Mouse (Mus musculus): Measurements from ENCODE around the gene Col23a1.

Gene Col23a1

DNA sequence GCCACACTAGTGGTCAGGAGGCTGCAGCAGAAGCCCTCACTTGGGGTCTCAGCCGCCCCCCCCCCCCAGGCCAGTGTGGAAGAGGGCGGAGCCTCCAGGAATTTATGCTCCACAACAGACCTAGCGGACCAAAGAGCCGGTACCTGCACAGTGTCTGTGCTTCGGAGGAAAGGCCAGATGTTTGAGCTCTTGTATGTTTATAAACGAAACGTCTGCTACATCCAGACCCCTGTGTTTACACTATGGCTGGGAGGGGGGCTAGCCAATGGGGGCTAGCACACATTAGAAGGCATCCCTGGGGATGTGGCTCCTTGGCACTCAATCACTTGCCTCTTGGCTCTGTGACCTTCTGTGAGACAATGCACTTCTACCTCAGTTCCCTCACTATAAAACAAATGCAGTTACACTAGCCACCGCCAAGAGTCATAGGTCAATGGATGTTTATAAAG is 99.2 kb downstream of the Col23a1 start:
- DNase-seq (ENCODE audit: low spot score) = no peak

DNA sequence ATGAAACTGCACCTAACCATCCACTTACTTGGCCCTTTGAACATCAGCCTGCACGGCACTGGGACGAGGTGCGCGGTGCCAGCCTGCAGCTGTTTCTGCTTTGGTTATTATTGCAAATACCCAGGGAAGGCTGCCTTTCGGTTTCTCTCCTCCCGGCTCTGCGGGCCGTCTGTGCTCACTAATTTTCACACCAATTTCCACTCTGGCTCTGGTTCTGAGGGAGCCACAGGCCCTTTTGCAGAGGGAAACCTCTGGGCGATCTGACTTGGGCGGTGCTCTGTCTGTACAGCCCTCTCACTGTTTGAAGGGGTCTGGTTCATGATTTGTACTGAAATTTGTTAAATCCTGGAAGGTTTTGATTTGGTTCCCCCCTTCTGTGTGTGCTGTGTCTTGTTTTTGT is 100.0 kb downstream of the Col23a1 start:
- DNase-seq (ENCODE audit: low spot score) = no peak

DNA sequence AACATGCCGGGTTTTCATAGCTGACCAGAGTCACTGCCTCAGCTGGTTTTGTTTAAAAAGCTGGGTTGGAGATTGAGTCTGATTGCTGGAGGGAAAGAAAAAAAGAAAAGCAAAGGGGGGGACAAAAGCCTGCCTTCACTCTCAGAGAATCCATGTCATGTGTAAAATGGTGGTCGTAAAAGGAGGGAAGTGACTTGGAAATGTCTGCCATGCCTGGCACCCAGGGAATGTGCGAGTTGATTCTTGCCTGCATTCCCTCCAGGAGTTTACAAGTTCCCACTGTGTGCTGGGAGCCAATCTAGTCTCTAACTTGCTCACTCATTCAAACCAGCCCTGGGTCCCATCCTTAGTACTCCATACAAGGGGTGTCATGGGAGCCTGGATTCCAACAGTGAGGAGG is 100.8 kb downstream of the Col23a1 start:
- DNase-seq (ENCODE audit: low spot score) = no peak

DNA sequence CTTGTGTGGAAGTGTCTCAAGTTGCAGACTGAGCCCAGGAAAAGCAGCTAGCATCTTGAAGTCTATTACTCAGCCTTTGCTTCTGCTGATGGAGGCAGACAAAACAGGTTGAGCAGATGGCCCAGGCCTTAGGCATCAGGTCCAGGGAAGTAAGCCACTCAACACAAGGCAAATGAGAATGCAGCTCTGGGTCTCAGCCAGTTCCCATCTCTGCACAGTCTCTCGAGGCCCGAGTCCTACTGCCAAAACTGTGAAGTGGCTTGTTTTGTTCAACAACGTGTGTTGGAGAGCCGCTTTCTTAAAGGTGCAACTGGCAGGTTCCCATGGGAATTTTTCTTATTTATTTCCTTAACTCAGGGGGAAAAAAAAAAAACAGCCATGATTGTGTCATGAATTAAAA is 101.8 kb downstream of the Col23a1 start:
- no peak for DNase-seq (ENCODE audit: low spot score)

DNA sequence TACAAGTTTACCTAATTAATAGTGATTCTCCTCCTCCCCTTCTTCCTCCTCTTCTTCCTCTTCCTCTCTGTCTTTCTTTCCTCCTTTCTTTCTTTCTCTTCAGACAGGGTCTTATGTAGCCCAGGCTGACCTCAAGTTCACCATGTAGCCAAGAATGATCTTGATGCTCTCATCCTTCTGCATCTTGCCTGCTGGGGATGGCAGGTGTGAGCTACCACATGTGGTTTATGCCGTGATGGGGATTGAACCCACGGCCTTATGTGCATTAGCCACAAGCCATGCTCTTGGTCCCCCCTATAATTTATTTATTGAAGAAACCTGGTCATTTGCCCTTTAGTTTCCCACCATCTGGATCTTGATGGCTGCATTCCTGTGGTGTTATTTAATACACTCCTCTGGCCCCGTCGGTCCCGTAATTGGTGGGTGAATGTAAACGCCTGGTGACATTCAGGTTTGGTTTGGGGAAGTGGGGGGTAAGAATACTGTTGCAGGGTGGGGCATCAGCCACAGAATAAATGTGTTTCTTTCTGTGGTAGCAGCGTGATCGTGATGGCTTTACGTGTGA is 104.7 kb downstream of the Col23a1 start:
- no peak for DNase-seq (ENCODE audit: low spot score)

DNA sequence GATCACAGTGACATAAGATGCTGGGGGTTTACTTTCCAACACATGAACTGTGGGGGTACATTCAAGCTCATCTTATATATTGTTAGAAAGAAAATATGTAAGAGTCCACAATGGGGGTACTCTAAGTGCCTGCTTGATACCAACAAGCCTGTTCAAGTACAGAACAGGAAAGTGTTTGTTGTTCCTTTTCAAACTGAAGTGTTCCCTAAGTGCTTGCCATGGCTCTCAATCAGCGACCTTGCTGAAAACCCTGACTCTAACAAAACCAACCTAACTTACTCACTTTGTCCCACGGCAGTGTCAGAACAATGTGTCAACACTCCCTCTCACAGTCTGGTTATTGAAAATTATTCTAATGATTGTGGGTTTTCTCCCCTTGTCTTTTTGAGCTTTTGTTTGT is 106.7 kb downstream of the Col23a1 start:
- no peak for DNase-seq (ENCODE audit: low spot score)

DNA sequence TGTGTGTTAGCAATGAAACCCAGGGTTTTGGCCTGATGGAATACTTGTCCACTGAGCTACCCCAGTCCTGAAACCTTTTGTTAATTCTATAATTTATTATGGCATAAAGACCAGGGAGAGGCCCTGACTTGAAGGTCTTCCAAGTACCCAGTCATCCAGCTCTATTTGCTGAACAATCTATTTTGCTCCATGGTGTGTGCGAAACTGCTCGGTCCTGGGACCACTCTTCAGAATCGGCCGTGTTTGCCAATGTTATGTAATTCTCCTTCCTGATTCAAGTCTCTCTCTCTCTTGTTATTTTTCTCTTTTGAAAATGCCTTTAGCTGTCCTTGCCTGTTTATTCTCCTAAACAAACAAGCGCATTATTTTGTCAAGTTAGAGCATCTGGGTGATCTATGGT is 108.4 kb downstream of the Col23a1 start:
- DNase-seq (ENCODE audit: low spot score) = no peak

DNA sequence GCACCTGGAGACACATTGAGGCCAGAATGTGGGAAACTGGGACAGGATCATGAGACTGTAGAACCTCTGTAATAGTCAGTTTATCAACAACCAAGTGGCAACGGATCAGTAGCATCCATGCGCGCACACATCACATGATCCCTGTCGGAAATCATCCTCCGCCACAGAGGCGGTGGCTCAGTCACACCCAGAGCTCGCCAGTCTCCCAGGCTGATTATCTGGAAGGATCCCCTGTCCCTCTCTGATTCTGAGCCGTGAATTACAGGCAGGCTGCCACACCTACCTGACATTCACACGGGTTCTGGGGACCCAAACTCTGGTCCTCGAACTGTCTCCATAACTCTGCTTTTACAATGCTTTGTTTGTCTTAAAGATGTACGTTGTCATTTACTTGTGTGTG is 110.6 kb downstream of the Col23a1 start:
- no peak for DNase-seq (ENCODE audit: low spot score)

DNA sequence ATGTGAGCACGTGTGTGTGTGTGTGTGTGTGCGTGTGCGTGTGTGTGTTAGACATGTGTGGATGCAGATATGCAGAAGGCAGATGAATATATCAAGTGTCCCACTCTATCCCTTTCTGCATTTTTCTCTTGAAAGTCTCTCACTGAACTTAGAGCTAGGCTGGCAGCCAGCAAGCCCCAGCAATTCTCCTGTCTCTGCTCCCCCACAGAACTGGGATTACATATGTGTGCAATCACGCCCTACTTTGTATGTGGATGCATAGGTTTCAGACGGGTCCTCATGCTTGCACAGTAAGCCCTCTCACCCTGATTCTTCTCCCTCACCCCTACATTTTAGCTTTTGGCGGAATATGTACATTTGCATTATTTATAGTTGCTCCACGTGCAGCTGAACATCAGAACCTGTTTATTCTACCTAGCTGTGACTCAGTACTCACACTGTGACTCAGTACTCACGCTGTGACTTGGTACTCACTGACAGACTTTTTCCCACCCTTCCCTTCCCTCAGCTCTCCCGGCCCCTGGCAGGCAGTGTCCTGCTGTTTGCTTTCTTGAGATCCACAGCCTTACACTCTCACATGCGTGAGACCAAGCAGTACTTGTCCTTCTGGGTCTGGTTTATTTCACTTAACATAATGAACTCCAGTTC is 111.9 kb downstream of the Col23a1 start:
- DNase-seq (ENCODE audit: low spot score) = no peak

DNA sequence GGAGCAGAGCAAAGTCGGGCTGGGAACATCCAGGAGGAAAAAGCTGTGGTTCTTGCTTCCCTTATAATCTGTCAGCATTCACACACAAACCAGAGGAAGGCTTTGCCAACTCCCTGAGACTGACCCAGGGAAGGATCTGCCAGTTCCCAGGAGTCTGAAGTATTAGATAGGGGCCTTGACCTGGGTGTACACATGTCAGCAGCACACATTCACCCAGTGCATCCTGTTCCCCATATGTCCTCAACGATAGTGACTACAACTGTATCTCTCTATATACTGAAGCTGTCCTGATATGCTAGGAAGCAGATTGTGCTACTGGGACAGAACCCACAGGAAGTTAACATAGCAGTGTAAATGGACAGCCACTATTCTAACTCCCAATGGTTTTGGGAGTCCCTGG is 114.2 kb downstream of the Col23a1 start:
- no peak for DNase-seq (ENCODE audit: low spot score)

DNA sequence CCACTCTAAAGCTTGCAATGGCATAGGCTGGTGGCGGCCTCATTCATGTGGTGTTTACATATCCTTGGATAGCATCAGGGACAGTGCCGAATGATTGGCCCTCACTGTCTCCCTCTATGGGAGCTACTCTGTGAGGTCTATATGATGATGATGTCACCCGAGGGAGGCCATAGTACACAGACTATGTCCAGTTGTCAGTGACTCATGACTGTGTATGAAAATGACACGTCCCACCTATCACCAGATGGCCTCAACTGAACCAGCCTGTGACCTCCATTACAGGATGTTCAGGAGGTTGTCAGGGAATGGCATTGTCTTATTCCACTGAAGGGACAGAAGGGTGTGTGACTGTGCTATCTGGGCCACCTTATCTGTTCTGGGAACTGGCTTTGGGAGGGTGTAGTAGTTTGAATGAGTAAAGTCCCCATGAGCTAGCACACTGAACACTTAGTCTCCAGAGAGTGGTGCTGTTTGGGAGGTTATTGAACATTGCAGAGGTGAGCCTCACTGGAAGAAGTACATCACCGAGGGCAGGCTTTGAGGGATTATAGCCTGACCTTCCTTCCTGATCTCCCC is 115.2 kb downstream of the Col23a1 start:
- DNase-seq (ENCODE audit: low spot score) = no peak

DNA sequence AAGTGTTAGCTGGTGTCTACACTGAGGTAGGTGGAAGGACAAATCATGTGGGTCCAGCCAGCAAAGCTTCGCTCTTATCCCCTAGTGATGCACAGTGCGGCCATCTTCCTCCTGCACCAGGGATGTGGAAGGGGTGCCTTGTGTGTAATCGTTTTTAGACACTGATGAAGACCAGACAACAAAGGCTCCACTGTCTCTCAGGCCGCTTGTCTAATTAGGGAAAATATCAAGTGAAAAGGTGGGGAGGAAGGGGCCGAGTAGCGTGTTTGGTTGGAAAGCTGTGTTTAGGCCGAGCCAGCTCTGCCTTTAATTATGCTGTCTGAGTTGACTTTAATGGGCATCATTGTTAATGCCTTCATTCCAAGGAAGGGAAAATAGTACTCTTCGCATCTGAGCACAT is 116.8 kb downstream of the Col23a1 start:
- DNase-seq (ENCODE audit: low spot score) = no peak

DNA sequence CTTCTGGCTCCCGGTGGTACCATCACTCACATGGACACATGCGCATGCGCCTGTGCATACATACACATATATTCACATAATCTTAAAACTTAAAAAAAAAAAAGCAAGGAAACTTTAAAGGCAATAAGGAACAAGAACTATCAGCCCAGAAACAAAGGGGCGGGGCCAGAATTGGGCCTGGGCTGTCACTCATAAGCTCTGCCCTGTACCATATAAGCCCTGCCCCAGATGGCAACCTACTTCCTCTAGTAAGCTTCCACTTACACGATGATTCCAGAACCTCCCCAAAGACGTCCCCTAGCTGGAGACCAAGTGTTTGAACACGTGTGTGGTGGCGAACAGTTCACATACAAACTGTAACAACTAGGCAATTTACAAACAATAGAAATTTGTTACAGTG is 117.6 kb downstream of the Col23a1 start:
- no peak for DNase-seq (ENCODE audit: low spot score)

DNA sequence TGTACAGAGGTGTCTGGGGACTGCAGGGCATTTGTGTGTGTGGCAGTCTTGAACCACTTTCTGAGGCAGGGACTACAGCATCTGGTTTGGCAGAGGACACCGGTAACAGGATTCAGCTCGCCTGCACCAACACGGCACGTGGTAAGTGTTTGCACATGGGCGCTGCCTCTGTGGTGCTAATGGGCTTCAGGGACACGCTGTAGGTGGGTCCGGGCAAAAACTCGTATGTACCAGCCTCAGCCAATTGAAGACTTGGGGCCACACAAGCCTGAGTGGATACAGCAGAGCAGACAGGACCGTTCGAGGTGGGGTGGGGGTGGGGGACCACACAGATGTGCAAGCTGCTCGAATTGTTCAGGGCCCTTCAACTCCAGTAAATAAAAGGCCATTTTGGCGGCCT is 121.1 kb downstream of the Col23a1 start:
- no peak for DNase-seq (ENCODE audit: low spot score)

DNA sequence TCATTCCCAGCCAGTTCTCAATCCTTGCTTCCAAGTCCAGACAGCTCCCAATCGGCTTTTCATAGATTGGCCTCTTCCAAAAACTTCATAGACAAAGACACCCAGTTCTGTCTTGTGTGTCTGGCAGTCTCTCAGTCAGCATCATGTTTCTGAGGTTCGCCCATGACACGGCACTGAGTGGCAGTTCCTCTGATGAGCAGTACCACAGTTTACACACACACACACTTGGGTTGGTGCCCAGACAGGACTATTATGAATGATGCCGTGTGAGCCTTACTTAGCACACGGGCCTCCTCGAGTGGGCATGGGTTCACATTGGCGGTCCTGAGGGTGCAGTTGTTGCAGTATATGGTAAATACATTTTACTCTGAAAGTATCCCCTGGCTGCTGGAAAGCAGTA is 124.8 kb downstream of the Col23a1 start:
- no peak for DNase-seq (ENCODE audit: low spot score)

DNA sequence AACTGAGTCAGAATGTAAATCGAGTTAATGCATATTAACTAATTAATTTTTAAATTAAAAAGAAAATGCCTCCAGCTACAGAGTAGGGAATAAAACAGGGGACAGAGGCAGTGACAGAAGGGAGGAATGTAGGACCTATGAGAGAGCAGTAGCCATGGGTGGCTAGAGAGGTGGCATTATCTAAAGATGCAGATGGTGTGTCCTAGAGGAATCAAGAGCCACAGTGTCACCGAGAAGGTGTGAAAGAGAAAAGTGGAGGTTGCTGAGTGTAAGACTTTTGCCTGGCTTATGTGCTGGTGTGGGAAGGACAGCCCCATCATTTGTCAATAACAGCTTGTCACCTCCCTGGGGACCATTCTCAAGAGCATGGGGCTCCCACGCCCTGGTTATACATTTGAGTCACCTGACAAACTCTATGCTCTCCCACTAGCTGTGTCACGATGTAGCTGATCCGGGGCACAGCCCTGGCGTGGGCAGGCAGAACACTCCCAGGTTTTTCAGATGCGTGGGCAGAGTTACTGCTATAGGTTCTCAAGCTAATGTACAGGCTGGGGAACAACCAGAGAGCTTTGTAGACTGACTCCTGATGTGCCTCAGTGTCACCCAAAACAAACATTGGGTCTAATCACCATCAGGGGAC is 125.4 kb downstream of the Col23a1 start:
- DNase-seq (ENCODE audit: low spot score) = no peak

DNA sequence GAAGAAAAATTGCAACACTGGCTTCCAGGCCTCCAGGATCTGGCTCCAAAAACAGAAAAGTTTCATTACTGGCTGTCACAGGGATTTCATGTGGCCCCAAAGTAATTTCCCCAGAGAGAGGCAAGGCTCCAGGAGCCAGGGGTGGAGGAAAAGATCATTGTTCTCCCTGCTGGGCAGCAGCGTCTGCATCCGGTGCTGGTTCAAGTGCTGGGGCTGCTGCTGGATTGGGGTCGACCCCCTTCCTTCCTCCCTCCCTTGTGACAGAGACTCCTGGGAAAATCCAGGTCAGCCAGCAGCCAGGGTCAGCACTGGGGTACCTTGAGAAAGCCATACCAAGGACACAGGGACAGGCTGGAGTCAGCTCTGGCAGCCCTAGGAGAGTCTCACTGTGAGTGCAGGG is 129.1 kb downstream of the Col23a1 start:
- DNase-seq (ENCODE audit: low spot score) = no peak

DNA sequence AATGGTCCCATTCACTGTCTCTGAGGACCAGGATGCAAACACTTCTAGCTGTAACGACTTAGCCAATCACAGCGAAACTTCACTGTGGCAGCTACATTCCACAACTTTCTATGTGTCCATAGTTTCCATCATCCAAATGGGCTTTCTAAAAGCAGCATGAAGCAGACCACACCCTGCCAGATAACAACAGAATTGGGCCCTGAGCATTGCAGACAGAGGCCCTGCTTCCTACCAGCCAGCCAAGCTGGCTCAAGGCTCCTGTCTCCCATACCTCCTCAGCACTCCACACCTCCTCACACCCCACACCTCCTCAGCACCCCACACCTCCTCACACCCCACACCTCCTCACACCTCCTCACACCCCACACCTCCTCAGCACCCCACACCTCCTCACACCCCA is 132.2 kb downstream of the Col23a1 start:
- no peak for DNase-seq (ENCODE audit: low spot score)

DNA sequence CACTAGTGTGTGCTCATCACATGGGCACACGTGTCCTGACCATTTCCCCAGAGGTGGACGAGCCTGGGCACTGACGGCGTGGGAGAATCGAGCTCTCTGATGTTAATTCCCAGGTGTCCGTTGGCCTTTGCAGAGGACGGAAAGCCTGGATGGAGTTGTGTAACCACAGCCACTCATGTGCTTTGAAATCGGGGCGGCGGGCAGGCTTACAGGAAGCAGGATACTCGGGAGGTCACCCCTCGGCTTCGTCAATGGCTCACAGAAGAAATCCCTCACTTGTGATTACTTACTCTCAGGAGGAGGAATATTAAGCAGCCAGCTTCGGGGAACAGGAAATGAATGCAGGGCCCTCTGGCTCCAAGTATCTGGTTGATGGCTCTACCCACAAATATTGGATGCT is 133.0 kb downstream of the Col23a1 start:
- DNase-seq (ENCODE audit: low spot score) = no peak

DNA sequence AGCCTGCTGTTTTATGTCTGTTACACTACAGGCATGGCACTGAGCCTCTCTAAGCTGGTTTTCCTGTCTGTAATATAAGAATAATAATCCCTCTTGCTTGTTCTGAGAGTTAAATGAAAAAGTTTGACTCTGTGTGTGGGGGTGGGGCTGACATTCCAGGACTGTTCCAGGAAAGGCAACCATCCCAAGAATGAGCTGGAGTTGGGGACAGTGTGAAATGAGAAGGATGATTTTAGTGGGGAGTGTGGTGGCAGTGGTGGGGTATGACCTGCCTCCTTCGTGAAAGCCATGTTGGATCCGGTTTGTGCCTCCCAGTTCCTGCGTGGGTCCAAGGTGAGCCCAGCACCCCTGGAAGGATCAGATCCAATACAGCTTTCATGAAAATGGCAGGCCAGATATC is 136.4 kb downstream of the Col23a1 start:
- DNase-seq (ENCODE audit: low spot score) = no peak

DNA sequence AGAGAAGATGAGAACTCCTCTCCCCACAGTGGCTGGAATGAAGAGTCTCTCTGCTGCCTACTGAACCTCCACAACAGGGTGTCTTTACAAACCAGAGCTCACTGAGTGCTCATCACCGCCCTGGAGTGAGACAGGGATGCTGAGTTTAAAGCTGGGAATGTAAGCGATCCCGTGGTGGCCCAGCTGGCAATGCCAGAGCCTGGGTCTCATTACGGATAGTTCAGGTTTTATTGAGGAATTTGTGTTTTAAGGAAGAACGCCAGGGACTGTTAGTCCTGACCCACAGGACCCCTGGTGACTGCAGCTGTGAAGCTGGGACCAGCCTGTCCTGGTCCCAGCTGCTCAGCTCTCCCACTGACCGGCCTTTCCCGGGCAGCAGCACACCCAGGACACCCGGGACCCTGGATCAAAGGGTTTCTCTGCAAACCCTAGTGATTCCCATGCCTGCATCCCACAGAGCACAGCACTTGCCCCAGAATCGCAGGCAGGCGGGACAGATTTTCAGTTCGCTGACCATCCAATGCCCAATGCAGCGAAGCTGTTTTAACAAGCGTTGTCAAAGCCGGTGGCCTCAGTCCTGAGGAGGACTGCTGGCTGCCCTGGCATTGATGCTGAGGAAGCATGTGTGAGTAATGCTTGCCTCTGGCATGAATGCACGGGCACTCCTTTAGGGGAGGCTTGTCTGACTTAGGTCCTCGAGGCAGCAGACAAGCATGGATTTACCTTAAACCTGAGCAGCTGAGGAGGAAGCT is 139.9 kb downstream of the Col23a1 start:
- DNase-seq (ENCODE audit: low spot score) = peak; percentile 50

DNA sequence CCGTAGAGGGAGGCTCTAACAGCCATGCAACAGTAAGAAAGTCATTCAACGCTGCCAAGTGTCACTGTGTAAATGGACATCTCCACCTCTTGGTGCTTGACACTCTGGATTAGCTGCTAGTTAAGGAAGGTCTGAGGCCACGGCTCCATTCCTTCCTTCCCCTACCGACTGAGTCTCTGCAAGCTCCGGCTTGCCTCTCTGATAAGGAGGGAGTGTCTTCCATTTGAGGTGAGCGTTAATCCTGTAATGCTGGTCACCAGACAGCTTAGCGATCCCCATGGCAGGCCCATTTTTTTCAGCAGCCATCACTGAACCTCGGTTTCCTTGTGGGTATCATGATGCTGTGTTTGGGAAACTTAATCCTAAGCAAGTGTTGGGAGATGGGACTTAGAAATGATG is 140.5 kb downstream of the Col23a1 start:
- no peak for DNase-seq (ENCODE audit: low spot score)

DNA sequence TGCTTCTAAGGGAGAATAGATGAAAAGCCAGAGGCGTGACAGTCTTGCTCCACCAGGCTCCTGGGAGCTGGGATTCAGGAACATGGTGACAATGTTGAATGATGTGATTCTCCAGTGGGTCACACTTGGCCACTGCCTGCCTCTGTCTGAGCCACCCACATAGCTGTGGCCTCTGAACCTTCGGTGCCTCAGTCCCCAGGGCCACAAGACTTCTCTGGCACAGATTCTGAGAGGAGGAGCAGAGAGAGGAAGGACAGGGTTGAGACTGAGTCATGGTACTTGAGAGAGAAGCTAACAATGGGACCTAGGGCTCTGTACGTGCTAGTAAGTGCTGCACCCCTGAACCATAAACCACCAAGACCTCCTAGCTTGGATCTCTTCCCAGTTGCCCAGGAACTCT is 141.6 kb downstream of the Col23a1 start:
- no peak for DNase-seq (ENCODE audit: low spot score)
